Mouse (Mus musculus) leukemia stem cell, adult 10-12 weeks (primary cell): ENCODE measurements around the gene Lzic. TPM values are rescaled to one million over a fixed set of nuclear protein-coding genes. Genes with fewer than 3 reads are reported as not detected.

Source experiments
- polyA plus RNA-seq: library from polyadenylated mRNA; stranded (reverse); fragments of >175 nt; gene quantifications from 2 replicates; pipeline ENCODE4 v1.2.3, GENCODE M21; 2012; ENCODE audit warnings: low replicate concordance

Gene Lzic
- polyA plus RNA-seq = 11.8 and 15.3 TPM in 2 replicates

GRCm38 (mm10) chr4:149485053-149485824 lies at the start of gene Lzic, which contains the start of gene Nmnat1:
TSS of gene Lzic (plus strand) at chr4:149485229.
TSS of gene Nmnat1 (minus strand) at chr4:149485202.

GRCm38 (mm10) chr4:149454879-149455278 lies 30.1 kb upstream of the Lzic start, which contains the start of gene Rbp7:
TSS of gene Rbp7 (minus strand) at chr4:149454978.

GRCm38 (mm10) chr4:149477078-149477477 lies 8.0 kb upstream of the Lzic start, which contains the start of gene Tmem274:
TSS of gene Tmem274 (plus strand) at chr4:149477378.

DNA sequence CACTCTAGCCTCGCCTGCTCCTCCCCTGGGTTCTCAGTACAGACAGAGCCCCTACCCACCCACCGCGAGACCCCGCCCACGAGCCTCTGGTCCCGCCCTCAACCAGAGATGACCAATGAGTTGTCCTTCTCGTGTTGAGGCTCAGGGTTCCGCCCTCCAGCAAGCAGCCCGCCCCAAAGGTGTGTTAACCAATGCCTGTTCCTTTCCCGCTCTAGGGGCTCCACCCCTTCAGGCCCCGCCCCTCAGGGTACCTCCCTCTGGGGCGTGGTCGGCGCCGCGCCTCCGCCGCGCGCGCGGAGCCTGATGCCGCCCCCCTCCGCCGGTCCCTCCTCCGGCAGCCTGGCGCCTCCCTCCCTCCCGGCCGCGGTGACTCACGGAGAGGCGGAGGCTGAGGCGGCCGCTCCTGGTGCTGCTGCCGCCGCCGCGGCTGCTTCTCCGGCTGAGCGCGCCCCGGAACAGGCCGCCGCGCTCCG lies 32.9 kb downstream of the Lzic start, which contains the start of gene Ctnnbip1:
Gene Ctnnbip1, plus strand, starts transcription at position 369 of the 473 bp plus-strand sequence.

Other genes with a start within 250 kb of the Lzic start
- 1.5 and 3.1 TPM in 2 replicates for gene Kif1b, start 177.5 kb upstream of the Lzic start, polyA plus RNA-seq
- 219 and 337 TPM in 2 replicates for gene Ube4b, start 58.5 kb upstream of the Lzic start, polyA plus RNA-seq
- not detected in 2 replicates for gene Rbp7, start 30.3 kb upstream of the Lzic start, polyA plus RNA-seq
- not detected in 2 replicates for gene Tmem274, start 7.9 kb upstream of the Lzic start, polyA plus RNA-seq
- gene Nmnat1, start within 50 bp of the Lzic start, polyA plus RNA-seq = 1.3 and 2.9 TPM in 2 replicates
- 0.55 and 3.0 TPM in 2 replicates for gene Ctnnbip1, start 33.0 kb downstream of the Lzic start, polyA plus RNA-seq
- 9.5 and 10.6 TPM in 2 replicates for gene Clstn1, start 101.2 kb downstream of the Lzic start, polyA plus RNA-seq
- 37.1 and 68.7 TPM in 2 replicates for gene Pik3cd, start 217.3 kb downstream of the Lzic start, polyA plus RNA-seq